Mouse (Mus musculus) intestine, postnatal 0 days (tissue): ENCODE data around the gene Dlgap1. TPM values are rescaled to one million over a fixed set of nuclear protein-coding genes. Genes with fewer than 3 reads are reported as not detected.

Source experiments
- ATAC-seq: fragments of 200-750 bp; cut with Nextera tagmentation; 2 replicates; pipeline ENCODE4 v1.8.0; 2017; ENCODE audit warnings: mild to moderate bottlenecking, moderate TSS enrichment, moderate library complexity
- H3K27ac ChIP-seq: fragments of 300-500 bp; sonication (generic); 2 replicates; pipeline ENCODE4 v1.5.1; 2014; ENCODE audit warnings: mild to moderate bottlenecking, low read depth, low read length, moderate library complexity
- H3K27me3 ChIP-seq: fragments of 300-500 bp; sonication (generic); replicated peaks from 2 replicates; pipeline ENCODE4 v1.6.1; 2014; ENCODE audit warnings: low read length, mixed read lengths; ENCODE audit not compliant: control insufficient read depth, insufficient read depth
- H3K36me3 ChIP-seq: fragments of 300-500 bp; sonication (generic); 2 replicates; pipeline ENCODE4 v1.6.1; 2014; ENCODE audit warnings: mild to moderate bottlenecking, moderate library complexity; ENCODE audit not compliant: control insufficient read depth, insufficient read depth
- H3K4me1 ChIP-seq: fragments of 300-500 bp; sonication (generic); replicated peaks from 2 replicates; pipeline ENCODE4 v1.6.1; 2014; ENCODE audit warnings: antibody characterized with exemption, low read length, mixed read lengths; ENCODE audit not compliant: control insufficient read depth, insufficient read depth
- H3K4me2 ChIP-seq: fragments of 300-500 bp; sonication (generic); replicated peaks from 2 replicates; pipeline ENCODE4 v1.6.1; 2014; ENCODE audit warnings: low read depth, mild to moderate bottlenecking, moderate library complexity
- H3K4me3 ChIP-seq: fragments of 300-500 bp; sonication (generic); 2 replicates; pipeline ENCODE4 v1.5.1; 2014; ENCODE audit warnings: low read depth, low read length
- H3K9ac ChIP-seq: fragments of 300-500 bp; sonication (generic); 2 replicates; pipeline ENCODE4 v1.6.1; 2014; ENCODE audit warnings: mild to moderate bottlenecking, low read depth, low read length
- H3K9me3 ChIP-seq: fragments of 300-500 bp; sonication (generic); 2 replicates; pipeline ENCODE4 v1.6.1; 2016; ENCODE audit warnings: mixed run types; ENCODE audit not compliant: control insufficient read depth
- CTCF ChIP-seq: sonication (generic); IDR thresholded peaks from 2 replicates; pipeline ENCODE4 v1.5.1; 2016; ENCODE audit warnings: low read depth, mild to moderate bottlenecking, control low read depth, antibody characterized with exemption, moderate library complexity
- WGBS: fragments of 180-500 bp; shearing (Covaris S2); extraction: QIAGEN DNeasy Blood & Tissue Kit; methylation state at CpG from one replicate; pipeline ENCODE4 v1.1.7; 2014; 5-methylcytosine and 5-hydroxymethylcytosine counted together
- polyA plus RNA-seq: library from polyadenylated mRNA; unstranded; fragments of >200 nt; fragmentation: Nextera tagmentation; extraction: Ambion mirVana; gene quantifications from 2 replicates; pipeline ENCODE4 v1.2.1, GENCODE M21; 2015

The Dlgap1 gene
- polyA plus RNA-seq, 1 experiment from 2014 or later = 0.85 TPM

DNA sequence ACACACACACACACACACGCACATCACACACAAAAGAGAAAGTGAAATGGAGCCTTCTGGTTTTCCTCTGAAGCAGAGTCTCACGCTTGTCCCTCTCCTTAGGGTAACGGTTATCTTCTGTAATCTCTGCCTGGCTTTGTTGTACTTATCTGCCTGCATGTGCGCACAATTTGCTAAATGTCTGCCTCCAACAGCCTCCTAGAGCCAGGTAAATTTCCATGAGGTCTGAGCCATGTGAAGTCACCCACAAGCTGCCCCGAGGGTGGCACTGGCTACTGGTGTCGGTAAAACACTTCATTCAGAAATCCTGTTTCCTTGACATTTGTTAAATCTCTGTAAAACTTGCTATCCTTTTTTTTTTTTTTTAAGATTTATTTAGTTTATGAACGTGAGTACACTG is 869.2 kb downstream of the Dlgap1 start:
- H3K9ac ChIP-seq = no peak overlapping the region
- no peaks in the 10 kb centered on the region for H3K9me3 ChIP-seq
- H3K4me3 ChIP-seq = no peak overlapping the region
- ATAC-seq = no peak
- no peak overlapping the region for H3K4me2 ChIP-seq
- H3K27me3 ChIP-seq = no peaks in the 10 kb centered on the region
- no peaks in the 10 kb centered on the region for H3K4me1 ChIP-seq
- H3K36me3 ChIP-seq = 0 out of 2 replicates have a peak, but pooled peaks cover 8% of the 10 kb centered on the region
- no peak overlapping the region for H3K27ac ChIP-seq
- WGBS = 57% methylated on average over 7 of the region's 7 CpGs
- no peak for TF ChIP-seq CTCF

GRCm38 (mm10) chr17:70838533-70838932 is 869.7 kb downstream of the Dlgap1 start:
- 48% methylated on average over 5 of the region's 5 CpGs for WGBS
- Histone ChIP-seq H3K9ac (no peak overlapping the region), H3K9me3 (no peaks in the 10 kb centered on the region), H3K4me1 (no peaks in the 10 kb centered on the region), H3K4me3 (no peak overlapping the region), H3K36me3 (0 out of 2 replicates have a peak, but pooled peaks cover 8% of the 10 kb centered on the region), H3K27me3 (no peaks in the 10 kb centered on the region), H3K4me2 (no peak overlapping the region), H3K27ac (no peak overlapping the region)
- no peak for TF ChIP-seq CTCF
- no peak for ATAC-seq

GRCm38 (mm10) chr17:70843252-70843651 is 874.4 kb downstream of the Dlgap1 start:
- peak; percentile 51; the same call in 1 of the 2 replicates for ATAC-seq
- H3K4me2 ChIP-seq = no peak overlapping the region
- no peak overlapping the region for H3K4me3 ChIP-seq
- 0 out of 2 replicates have a peak, but pooled peaks cover 7% of the 10 kb centered on the region for H3K4me1 ChIP-seq
- no peak for TF ChIP-seq CTCF
- 43% methylated on average over 4 of the region's 4 CpGs for WGBS
- peaks cover 14% of the 10 kb centered on the region; the same call in 1 of the 2 replicates for H3K36me3 ChIP-seq
- H3K27ac ChIP-seq = peak overlapping the region; percentile 72
- no peaks in the 10 kb centered on the region for H3K27me3 ChIP-seq
- no peaks in the 10 kb centered on the region for H3K9me3 ChIP-seq
- H3K9ac ChIP-seq = no peak overlapping the region

DNA sequence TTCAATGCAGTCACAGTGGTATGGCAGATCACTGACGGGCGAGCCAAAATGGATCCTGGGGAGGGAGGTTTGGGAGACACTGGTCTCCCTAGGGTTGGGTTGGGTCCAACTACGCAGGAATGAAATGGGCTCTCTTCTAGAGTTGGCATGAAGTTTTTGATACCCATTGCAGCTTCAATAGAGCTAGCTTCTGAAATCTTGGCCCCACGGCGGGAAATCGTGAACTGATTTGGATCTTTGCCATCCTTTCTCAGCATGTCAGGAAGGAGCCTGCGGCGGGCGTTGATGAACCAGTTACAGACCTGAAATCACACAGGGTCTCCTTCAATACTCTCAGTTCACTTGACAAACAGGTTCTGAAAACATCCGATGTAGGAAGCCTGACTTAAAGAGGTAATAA is 876.1 kb downstream of the Dlgap1 start:
- TF ChIP-seq CTCF = no peak
- H3K4me1 ChIP-seq = 0 out of 2 replicates have a peak, but pooled peaks cover 7% of the 10 kb centered on the region
- H3K4me3 ChIP-seq = no peak overlapping the region
- ATAC-seq = 0 out of 2 replicates have a peak, but pooled peaks have one; percentile 29
- no peak overlapping the region for H3K9ac ChIP-seq
- 29% methylated on average over 10 of the region's 10 CpGs for WGBS
- no peaks in the 10 kb centered on the region for H3K27me3 ChIP-seq
- peak overlapping the region; percentile 25 for H3K4me2 ChIP-seq
- no peaks in the 10 kb centered on the region for H3K9me3 ChIP-seq
- H3K36me3 ChIP-seq = peaks cover 8% of the 10 kb centered on the region; the same call in 1 of the 2 replicates
- H3K27ac ChIP-seq = peak overlapping the region; percentile 77

DNA sequence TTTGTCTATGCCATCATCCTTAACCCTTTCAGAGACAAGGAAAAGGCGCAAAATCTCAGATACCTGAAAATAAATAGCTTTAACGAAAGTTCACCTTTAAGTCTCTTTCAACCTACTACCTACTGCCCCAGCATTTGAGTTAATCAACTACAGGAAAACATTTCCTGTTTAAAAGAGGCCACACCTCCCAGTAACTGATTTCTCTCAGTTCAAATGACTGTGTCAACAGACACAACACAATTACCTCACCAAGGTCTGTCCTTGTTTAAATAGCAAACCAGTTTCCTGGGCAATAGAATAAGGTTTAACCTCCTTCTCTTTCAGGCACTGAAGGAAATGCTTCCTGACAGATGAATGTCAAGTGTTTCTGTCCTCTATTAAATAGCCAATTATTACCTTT is 876.7 kb downstream of the Dlgap1 start:
- WGBS = 34% methylated on average over 2 of the region's 2 CpGs
- Histone ChIP-seq H3K4me2 (peak overlapping the region; percentile 25; the same call in 1 of the 2 replicates), H3K27ac (peak overlapping the region; percentile 77), H3K9me3 (no peaks in the 10 kb centered on the region), H3K9ac (no peak overlapping the region), H3K4me3 (no peak overlapping the region), H3K36me3 (peaks cover 7% of the 10 kb centered on the region; the same call in 1 of the 2 replicates), H3K27me3 (no peaks in the 10 kb centered on the region), H3K4me1 (0 out of 2 replicates have a peak, but pooled peaks cover 7% of the 10 kb centered on the region)
- no peak for TF ChIP-seq CTCF
- ATAC-seq = peak; percentile 76

DNA sequence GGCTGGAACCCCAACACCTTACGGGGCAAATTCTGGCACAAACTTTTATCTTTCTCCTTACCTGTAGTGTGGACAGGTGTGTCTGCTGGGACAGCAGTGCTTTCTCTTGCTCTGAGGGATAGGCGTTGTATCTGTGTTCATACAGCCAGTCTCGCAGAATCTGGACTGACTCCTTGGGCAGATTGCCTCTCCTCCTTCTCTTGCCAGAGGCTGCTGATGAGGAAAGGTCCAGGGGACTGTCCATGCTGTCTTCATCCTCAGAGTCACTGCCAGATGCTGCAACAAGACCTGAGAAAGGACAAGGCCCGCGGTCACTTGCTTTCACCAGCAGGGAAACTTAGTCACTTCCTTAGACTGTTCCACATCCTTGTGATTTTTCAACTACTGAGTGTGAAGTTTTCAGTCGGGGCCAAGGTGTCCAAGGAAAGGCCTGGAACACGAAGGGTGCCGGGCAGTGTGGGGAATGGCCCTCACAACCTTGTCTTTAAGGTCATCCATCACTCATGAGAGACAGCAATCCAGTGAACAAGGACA is 877.3 kb downstream of the Dlgap1 start:
- 34% methylated on average over 8 of the region's 8 CpGs for WGBS
- H3K9ac ChIP-seq = no peak overlapping the region

More for the DNA sequence above, 877.3 kb downstream of the Dlgap1 start:
- Histone ChIP-seq H3K4me2 (peak overlapping the region; percentile 32; the same call in 1 of the 2 replicates), H3K4me3 (no peak overlapping the region), H3K9me3 (no peaks in the 10 kb centered on the region), H3K27me3 (no peaks in the 10 kb centered on the region), H3K36me3 (peaks cover 7% of the 10 kb centered on the region; the same call in 1 of the 2 replicates), H3K27ac (peak overlapping the region; percentile 77), H3K4me1 (0 out of 2 replicates have a peak, but pooled peaks cover 7% of the 10 kb centered on the region)
- TF ChIP-seq CTCF = no peak
- ATAC-seq = peak; percentile 22
